Mouse (Mus musculus): ENCODE results near the gene Ndel1.
"Not testable (repeated sequence)": the region's sequence is repeated elsewhere in the genome, so short reads cannot be mapped to it uniquely, and the experiment has no call there.

The Ndel1 gene

DNA sequence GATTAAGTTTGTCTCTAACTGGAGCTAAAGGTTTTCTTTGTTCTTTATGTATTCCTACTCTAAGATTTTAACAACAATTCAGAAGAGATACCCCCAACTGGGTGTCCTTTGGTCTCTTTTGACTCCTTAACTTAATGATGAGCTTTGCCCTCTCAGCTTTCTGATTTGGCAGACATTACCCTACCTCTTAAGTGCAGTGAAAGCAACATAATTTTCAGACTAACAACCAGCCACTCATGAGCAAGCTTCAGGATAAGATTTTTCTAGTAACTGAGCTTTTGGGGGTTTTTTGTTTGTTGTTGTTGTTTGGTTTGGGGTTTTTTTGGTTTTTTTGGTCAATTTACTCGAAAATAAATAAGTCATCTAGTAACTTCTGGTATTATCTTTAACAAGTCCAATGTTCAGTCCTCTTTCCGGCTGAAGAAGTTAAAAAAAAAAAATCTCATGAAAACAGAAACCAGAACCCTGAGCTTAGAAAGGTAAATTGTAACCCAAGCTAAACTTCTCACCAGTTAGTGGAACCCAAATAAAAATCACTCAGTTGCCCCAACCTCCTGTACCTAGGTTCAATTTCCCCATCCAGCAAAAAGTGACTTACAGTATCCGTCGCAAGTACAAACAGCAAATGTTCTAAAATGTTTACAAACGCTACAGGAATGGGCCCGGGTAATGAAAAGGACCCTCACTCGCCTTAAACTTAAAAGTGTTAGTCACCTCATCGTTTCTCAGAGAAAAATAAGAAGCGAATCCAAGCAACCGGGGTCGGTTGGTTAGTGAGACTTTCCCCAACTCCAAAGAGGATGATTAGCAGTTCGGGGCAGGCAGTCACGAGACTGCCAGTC lies 19.8 kb downstream of the Ndel1 start:
- DNase-seq (ENCODE audit: low spot score in 2 of 2), result no peak

GRCm38 (mm10) chr11:68850862-68851261 lies 20.8 kb downstream of the Ndel1 start:
- no peak for DNase-seq (ENCODE audit: low spot score in 2 of 2)

DNA sequence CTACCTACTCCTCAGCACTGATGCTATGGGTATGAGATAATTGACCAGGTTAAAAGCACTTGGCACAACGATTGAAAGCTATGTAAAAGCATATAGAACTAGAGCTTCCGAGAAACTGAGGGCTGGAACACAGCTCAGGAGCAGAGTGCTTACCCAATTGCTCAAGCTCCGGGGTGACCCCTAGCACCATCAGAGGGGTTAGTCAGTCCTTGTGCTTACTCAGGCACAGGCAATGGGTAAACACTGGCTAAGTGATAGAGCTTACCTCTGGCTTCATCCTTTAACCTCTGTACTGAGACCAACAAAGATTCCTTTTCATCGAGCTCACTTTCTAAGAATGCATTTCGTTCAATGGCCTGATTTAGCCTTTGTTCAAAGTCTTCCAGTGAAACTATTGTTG lies 32.1 kb downstream of the Ndel1 start:
- DNase-seq (ENCODE audit: low spot score in 2 of 2), result no peak

GRCm38 (mm10) chr11:68835034-68835433 lies 36.6 kb downstream of the Ndel1 start:
- no peak for DNase-seq (ENCODE audit: low spot score in 2 of 2)

GRCm38 (mm10) chr11:68833593-68833992 lies 38.1 kb downstream of the Ndel1 start:
- DNase-seq (ENCODE audit: low spot score in 2 of 2), result no peak

DNA sequence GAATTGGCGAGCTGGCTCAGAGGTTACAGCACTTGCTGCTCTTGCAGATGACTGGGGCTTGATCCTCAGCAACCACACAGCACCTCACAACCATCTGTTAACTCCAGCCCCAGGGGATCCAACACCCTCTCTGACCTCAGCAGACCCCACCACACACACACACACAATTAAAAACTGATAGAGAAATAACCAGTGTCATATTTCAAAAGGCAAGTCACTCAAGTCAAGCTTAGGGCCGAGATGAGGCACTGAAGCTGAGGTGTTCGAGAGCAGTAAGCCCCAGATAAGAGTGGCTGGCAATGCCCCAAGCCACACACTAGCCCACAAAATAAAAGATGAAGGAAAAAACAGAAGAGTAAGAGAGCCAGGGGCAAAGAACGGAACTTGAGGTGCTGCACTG lies 38.9 kb downstream of the Ndel1 start:
- no peak for DNase-seq (ENCODE audit: low spot score in 2 of 2)

GRCm38 (mm10) chr11:68831580-68831979 lies 40.1 kb downstream of the Ndel1 start:
- not testable (repeated sequence) for DNase-seq (ENCODE audit: low spot score in 2 of 2)

DNA sequence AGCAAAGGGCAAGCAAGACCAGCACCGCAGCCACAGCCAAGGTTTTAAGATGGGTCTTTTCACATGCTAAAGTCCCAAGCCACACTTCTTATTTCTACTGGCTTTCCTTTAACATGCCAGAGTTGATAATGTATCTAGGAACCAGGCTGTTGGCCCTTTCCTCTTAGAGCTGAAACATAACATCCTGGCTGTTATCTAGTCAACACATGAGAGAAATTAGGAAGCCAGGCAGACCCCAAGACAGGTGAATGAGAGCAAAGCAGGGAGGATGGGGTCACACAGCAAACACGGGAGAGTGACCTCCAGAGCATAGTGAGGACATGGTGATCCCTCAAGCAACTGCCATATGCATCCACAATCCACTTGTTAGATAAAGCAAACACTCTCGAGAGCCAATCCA lies 44.9 kb downstream of the Ndel1 start:
- DNase-seq (ENCODE audit: low spot score in 2 of 2), result no peak

DNA sequence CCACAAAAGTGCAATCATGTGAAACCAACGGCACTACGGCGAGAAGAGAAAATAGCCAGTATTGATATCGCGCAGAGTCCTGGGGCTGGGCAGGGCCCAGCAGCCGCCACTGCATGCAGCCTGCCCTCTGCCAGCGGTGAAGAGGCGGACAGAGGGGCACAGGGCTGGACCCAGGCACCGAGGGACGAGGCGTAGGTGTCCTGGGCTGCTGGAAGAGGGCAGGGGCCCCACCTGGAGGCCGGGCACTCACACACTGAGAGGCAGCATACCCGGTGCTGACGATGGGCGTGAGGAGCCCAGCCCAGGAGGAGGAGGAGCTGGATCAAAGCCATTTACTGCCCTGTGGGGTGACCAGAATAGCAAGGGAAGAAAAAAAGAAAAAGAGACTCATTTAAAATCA lies 49.3 kb downstream of the Ndel1 start:
- DNase-seq (ENCODE audit: low spot score in 2 of 2), result no peak

- DNase-seq (ENCODE audit: low spot score in 2 of 2), result no peak
Observed at GRCm38 (mm10) chr11:68819226-68819805, 52.3 kb downstream of the Ndel1 start.

DNA sequence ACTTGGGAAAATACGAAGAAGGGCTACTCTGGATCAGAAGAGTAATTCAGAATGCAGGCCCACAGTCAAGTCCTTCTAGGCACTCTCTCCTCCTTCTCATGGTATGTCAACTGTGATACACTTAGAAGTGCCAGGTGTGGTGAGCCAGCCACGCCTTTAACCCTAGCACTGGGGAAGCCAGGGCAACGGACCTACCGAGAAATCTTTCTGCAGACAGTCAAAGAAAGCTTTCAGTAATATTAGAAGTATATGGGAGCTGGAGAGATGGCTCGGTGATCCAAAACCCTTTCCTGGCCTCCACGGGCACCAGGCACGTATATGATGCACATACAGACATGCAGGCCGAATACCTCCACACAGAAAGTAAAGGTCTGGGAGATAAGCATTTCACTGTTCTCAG lies 53.2 kb downstream of the Ndel1 start:
- DNase-seq (ENCODE audit: low spot score in 2 of 2), result no peak

DNA sequence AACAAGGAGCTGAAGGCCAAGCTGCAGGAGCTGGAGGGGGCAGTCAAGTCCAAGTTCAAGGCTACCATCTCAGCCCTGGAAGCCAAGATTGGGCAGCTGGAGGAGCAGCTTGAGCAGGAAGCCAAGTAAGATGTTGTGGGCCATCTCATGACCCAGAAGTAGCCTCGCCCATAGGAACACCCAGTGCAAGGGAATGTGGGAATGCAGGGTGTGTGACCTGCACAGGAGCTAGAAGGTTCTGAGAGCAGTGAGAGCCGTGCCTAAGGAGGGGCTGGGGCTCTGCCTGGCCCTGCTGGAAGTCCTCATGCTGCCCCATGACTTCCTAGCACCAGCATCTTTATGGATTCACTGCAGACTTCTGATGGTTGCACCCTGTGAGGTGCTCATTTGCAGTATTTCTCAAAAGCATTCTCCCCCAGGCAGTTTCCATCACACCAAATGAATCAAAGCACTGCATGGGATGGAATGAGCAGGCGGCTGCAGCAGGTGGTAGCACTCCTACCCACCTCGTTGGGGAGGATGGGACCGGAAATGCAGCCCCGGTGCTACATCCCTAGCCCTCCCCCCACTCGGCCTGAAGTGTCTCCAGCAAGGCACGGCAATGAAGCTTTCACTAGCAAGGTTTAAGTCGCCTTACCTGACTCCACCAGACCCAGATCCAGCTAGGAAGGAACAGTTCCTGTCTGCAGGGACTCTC lies 59.6 kb downstream of the Ndel1 start:
- no peak for DNase-seq (ENCODE audit: low spot score in 2 of 2)

DNA sequence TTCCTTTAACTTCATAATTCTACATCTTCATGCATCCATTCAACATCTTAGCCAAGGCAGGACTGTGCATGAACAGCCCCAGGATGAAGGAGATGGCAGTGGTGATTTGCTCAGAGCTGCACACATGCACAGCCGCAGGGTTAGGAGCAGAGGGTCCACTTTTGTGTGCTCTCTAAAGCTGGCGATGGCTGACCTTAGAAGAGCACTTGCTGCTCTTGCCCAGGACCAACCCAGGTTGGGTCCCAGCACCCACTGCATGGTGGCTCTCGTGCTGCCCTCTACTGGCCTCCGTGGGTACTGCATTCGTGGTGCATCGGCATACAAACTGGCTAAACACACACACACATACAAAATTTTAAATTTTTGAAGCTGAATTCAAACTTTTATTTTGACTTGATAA lies 63.9 kb downstream of the Ndel1 start:
- peak; percentile 43 to 83 for DNase-seq (ENCODE audit: low spot score in 2 of 2)

GRCm38 (mm10) chr11:68805148-68805547 lies 66.5 kb downstream of the Ndel1 start:
- no peak for DNase-seq (ENCODE audit: low spot score in 2 of 2)

DNA sequence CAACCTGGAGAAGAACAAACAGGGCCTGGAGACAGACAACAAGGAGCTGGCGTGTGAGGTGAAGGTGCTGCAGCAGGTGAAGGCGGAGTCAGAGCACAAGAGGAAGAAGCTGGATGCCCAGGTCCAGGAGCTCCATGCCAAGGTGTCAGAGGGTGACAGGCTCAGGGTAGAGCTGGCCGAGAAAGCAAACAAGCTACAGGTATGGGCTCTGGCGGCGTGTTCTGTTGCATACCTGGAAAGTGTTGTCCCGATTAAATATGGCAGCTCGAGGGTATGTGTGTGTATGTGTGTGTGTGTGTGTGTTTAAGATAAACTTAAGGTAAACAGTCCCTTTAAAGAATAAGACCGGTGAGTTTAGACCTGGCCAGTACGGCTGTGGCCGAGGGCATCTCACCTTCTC lies 73.4 kb downstream of the Ndel1 start:
- no peak for DNase-seq (ENCODE audit: low spot score in 2 of 2)

DNA sequence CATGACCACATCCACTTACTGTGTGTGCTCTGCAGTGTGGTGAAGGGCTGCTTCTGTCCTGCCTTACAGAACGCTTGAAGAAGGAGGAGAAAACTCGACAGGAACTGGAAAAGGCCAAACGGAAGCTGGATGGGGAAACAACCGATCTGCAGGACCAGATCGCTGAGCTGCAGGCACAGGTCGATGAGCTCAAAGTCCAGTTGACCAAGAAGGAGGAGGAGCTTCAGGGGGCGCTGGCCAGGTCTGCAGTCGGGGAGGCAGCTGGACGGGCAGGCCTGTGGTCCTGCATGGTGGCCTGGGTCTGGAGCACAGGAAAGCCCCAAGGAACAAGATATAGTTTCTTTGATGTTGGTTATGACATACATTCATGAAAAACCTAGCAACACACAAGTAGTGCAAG lies 79.9 kb downstream of the Ndel1 start:
- DNase-seq (ENCODE audit: low spot score in 2 of 2), result no peak

- no peak for DNase-seq (ENCODE audit: low spot score in 2 of 2)
Observed at GRCm38 (mm10) chr11:68790720-68791119, 80.9 kb downstream of the Ndel1 start.

DNA sequence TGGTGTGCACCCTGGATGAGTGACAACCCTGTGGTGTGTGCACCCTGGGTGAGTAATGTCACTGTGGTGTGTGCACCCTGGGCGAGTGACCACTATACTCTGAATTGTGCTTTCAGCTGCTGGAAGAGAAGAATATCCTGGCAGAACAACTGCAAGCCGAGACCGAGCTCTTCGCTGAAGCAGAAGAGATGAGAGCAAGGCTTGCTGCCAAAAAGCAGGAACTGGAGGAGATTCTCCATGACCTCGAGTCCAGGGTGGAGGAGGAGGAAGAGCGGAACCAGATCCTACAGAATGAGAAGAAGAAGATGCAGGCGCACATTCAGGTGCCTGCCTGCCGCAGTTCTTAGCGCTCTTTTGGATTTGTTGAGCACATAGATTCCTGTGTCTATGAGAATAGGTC lies 84.4 kb downstream of the Ndel1 start:
- no peak for DNase-seq (ENCODE audit: low spot score in 2 of 2)

GRCm38 (mm10) chr11:68785813-68786212 lies 85.8 kb downstream of the Ndel1 start:
- no peak for DNase-seq (ENCODE audit: low spot score in 2 of 2)

- DNase-seq (ENCODE audit: low spot score in 2 of 2), result no peak
Observed at GRCm38 (mm10) chr11:68782336-68782735, 89.3 kb downstream of the Ndel1 start.

DNA sequence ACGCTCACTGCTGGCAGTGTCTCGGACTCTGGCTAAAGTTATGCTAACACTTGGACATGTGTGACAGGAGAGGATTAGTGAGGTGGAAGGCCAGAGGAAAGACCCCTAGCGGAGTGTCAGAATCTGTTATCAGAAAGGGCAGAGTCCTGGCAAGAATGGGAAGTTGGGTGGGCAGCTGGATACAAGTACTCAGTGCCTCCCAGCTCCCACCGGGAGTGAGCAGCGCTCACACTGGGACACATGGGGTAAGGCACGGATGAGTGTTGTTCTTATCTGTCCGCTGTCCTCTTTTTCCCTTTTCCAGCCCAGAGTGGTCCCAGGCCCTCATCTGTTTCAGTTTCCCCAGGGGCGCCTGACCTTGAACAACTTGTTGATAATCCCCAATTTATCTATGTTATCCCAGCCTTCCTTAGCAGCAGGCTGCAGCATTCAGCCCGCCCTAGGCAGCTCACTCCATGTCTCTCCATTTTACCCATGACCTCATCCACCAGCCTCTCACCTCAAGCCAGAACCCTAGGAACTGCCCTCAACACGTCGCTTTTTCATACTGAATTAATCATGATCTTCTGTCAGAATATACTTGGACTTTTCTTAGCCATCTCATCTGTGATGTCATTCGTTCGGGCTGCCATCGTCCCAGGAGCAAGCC lies 91.1 kb downstream of the Ndel1 start:
- DNase-seq (ENCODE audit: low spot score in 2 of 2), result no peak

DNA sequence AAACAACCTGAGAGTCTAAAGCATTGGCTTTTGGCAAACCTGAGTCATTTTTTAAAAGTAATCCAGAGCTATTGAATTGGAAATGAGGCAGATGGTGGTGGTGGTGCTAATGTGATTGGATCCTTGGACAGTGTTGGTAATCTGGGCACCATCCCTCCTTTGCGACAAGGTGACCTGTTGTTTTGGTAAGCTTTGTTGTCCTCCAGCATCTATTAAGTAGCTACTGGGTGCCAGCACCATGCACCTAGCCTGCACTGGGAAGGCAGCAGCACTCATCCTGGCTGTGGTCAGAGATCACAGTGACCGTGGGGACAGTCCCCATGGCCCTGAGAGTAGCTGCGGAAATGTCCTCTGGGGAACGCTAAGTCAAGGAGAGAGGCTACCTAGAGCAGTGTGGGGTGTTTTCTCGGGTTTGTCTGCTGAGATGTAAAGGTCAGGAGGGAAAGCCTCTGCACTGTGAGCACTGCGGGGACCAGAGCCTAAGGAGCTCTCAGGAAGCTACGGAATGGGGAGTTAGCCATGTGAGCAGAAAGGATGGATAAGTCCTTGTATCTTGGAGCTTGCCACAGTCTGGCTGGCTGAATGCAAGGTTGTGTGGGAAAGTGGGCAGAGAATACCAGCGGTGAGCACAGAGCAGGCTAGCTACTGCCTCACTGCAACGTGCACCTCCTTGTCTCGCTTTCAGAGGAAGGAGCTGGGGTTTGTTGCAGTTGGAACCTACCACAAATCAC lies 91.8 kb downstream of the Ndel1 start:
- no peak for DNase-seq (ENCODE audit: low spot score in 2 of 2)
